ENCODE assay signal across 32 mouse cellular contexts in the genomic region with DNA sequence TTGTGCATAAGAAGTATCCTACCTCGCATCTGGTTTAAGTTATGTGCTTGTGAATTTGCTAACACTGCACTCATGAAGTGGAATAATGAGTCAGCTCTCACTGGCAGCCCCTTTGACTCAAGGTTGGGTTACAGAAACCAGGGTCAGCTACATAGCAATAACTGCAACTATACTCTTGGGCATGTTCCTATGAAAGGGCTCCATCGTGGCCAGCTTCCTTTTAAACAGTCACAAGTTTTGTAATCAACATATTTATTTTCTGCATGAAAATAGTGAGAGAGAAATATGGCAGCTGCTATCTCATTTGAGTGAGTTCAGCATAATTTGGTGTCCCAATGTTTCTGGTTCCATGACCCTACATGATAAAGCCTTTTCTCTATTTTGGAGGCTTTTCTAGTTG.
DNase-seq lines count a peak whose midpoint lies in the region; ATAC-seq lines count a peak whose summit lies in the region.
"Had no signal": no experiment of that assay in that cellular context is flagged by ENCODE, and none has a peak within 500 bp of the region (broad histone marks: within the 10 kb centered on the region; RNA-seq: fewer than 3 reads in every experiment).

No protein-coding gene starts in this region.

- H3K4me2 ChIP-seq in lung, embryonic 15.5 days = no peak overlapping the region
- H3K4me2 ChIP-seq: embryonic facial prominence, embryonic 15.5 days; forebrain, embryonic 13.5 days; heart, embryonic 15.5 days; limb, embryonic 13.5 days; liver, embryonic 12.5 days; midbrain, embryonic 11.5 days had no signal

- 48% methylated on average over 2 of the region's 2 CpGs for WGBS in lung, embryonic 15.5 days

- ATAC-seq in lung, embryonic 15.5 days (ENCODE audit: borderline replicate concordance, extremely low read depth, low FRiP score, low TSS enrichment) = peak; percentile 75; the same call in 1 of the 2 replicates
- ATAC-seq: activated CD4-positive, CD25-positive, alpha-beta regulatory T cell, adult 4 months; forebrain, embryonic 13.5 days; hindbrain, embryonic 16.5 days; intestine, embryonic 16.5 days; liver, embryonic 12.5 days; liver, postnatal 0 days; midbrain, embryonic 16.5 days had no signal

- no peak overlapping the region for H3K9ac ChIP-seq in lung, embryonic 15.5 days
- H3K9ac ChIP-seq: embryonic facial prominence, embryonic 15.5 days; forebrain, embryonic 13.5 days; heart, embryonic 15.5 days; limb, embryonic 13.5 days; liver, embryonic 12.5 days; liver, postnatal 0 days had no signal

- no peaks in the 10 kb centered on the region for H3K27me3 ChIP-seq in lung, embryonic 15.5 days
- H3K27me3 ChIP-seq: CH12.LX; embryonic facial prominence, embryonic 15.5 days; forebrain, embryonic 13.5 days; heart, embryonic 15.5 days; limb, embryonic 13.5 days; liver, embryonic 12.5 days had no signal

- intact Hi-C loops in left cerebral cortex, postnatal 4 days (cut with DNase I) = no loop called here

- no peak for DNase-seq in lung, adult 18-20 months
- DNase-seq in hindlimb bud, embryonic 11.5 days (ENCODE audit: extremely low spot score, low read depth, low spot score) = peak; percentile 24
- DNase-seq in lung, postnatal 14 days = peak; percentile 0
- no peak for DNase-seq in left cerebral cortex, postnatal 4 days
- no peak for DNase-seq in gastrocnemius, postnatal 10 days
- DNase-seq: adrenal gland, adult 2 months; adrenal gland, postnatal 36 days; cerebellum, adult 2 months; cerebellum, postnatal 25 days; gastrocnemius, postnatal 25 days; heart, adult 11 months; kidney, adult 9 months; kidney, postnatal 10 days; layer of hippocampus, postnatal 36 days; liver, postnatal 0 days; right cerebral cortex, postnatal 25 days; spleen, adult 18-20 months; thymus, adult 2 months; thymus, postnatal 4 days had no signal

- no peaks in the 10 kb centered on the region for H3K9me3 ChIP-seq in lung, embryonic 15.5 days
- H3K9me3 ChIP-seq: embryonic facial prominence, embryonic 15.5 days; forebrain, embryonic 13.5 days; heart, embryonic 10.5 days; heart, embryonic 15.5 days; limb, embryonic 13.5 days; liver, embryonic 12.5 days had no signal

- no peak overlapping the region for H3K4me3 ChIP-seq in lung, embryonic 15.5 days
- H3K4me3 ChIP-seq: embryonic facial prominence, embryonic 15.5 days; forebrain, embryonic 13.5 days; heart, embryonic 10.5 days; heart, embryonic 15.5 days; limb, embryonic 13.5 days; liver, embryonic 12.5 days had no signal

- H3K36me3 ChIP-seq in lung, embryonic 15.5 days = no peaks in the 10 kb centered on the region
- H3K36me3 ChIP-seq: embryonic facial prominence, embryonic 15.5 days; heart, embryonic 10.5 days; heart, embryonic 15.5 days; limb, embryonic 13.5 days; liver, embryonic 12.5 days had no signal

- no peaks in the 10 kb centered on the region for H3K4me1 ChIP-seq in lung, embryonic 15.5 days
- H3K4me1 ChIP-seq: embryonic facial prominence, embryonic 15.5 days; forebrain, embryonic 13.5 days; heart, embryonic 10.5 days; heart, embryonic 15.5 days; liver, embryonic 12.5 days had no signal

- H3K27ac ChIP-seq in lung, embryonic 15.5 days = peak overlapping the region; percentile 50; the same call in 1 of the 2 replicates
- H3K27ac ChIP-seq: embryonic facial prominence, embryonic 15.5 days; forebrain, embryonic 13.5 days; heart, embryonic 10.5 days; heart, embryonic 15.5 days; limb, embryonic 13.5 days; liver, embryonic 12.5 days had no signal

Comparison
In these comparisons a context has a peak if more than half of its experiments do, and no peak if none do; other contexts are left out.
1. DNase-seq: peak in hindlimb bud, embryonic 11.5 days (single experiment) and lung, postnatal 14 days (single experiment); none in lung, adult 18-20 months (0 of 2), left cerebral cortex, postnatal 4 days (single experiment) and gastrocnemius, postnatal 10 days (single experiment).